ENCODE assay signal across 9 mouse cellular contexts in genomic region chr1:74884196-74885141, GRCm38 (mm10). TPM values are rescaled to one million over a fixed set of nuclear protein-coding genes. Genes with fewer than 3 reads are reported as not detected.
A peak's percentile ranks its signal among the peaks of the same experiment; 100 is the strongest.
DNase-seq lines count a peak whose midpoint lies in the region; ATAC-seq lines count a peak whose summit lies in the region.
"Had no signal": no experiment of that assay in that cellular context is flagged by ENCODE, and none has a peak within 500 bp of the region (broad histone marks: within the 10 kb centered on the region; RNA-seq: fewer than 3 reads in every experiment).

No protein-coding gene starts in this region.

- no peak overlapping the region; the same call in 1 of the 2 replicates for H3K9ac ChIP-seq in kidney, embryonic 14.5 days (ENCODE audit: low read depth, low read length)
- H3K9ac ChIP-seq in limb, embryonic 11.5 days (ENCODE audit: low read length): no peak overlapping the region
- H3K9ac ChIP-seq in neural tube, embryonic 13.5 days: no peak overlapping the region

- under 1% methylated on average over 57 of the region's 57 CpGs for WGBS in kidney, embryonic 14.5 days
- WGBS in forebrain, embryonic 10.5 days: under 1% methylated on average over 57 of the region's 57 CpGs
- WGBS in limb, embryonic 11.5 days: under 1% methylated on average over 57 of the region's 57 CpGs
- under 1% methylated on average over 57 of the region's 57 CpGs for WGBS in neural tube, embryonic 13.5 days

- peak overlapping the region; percentile 55 for H3K4me2 ChIP-seq in kidney, embryonic 14.5 days (replicated peaks; ENCODE audit: low read depth, low read length)
- peak overlapping the region; percentile 36 for H3K4me2 ChIP-seq in limb, embryonic 11.5 days (ENCODE audit: low read depth, severe bottlenecking)
- peak overlapping the region; percentile 43 for H3K4me2 ChIP-seq in neural tube, embryonic 13.5 days

- peaks cover 16% of the 10 kb centered on the region for H3K4me1 ChIP-seq in kidney, embryonic 14.5 days (ENCODE audit: control insufficient read depth, insufficient read depth, low read length)
- H3K4me1 ChIP-seq in forebrain, embryonic 10.5 days: peaks cover 37% of the 10 kb centered on the region
- H3K4me1 ChIP-seq in limb, embryonic 11.5 days (ENCODE audit: control insufficient read depth, insufficient read depth, low read length): peaks cover 16% of the 10 kb centered on the region
- H3K4me1 ChIP-seq in neural tube, embryonic 13.5 days (replicated peaks): peaks cover 34% of the 10 kb centered on the region

- H3K36me3 ChIP-seq in kidney, embryonic 14.5 days (ENCODE audit: control insufficient read depth, insufficient read depth, low read length): no peaks in the 10 kb centered on the region
- no peaks in the 10 kb centered on the region for H3K36me3 ChIP-seq in forebrain, embryonic 10.5 days (replicated peaks)
- no peaks in the 10 kb centered on the region for H3K36me3 ChIP-seq in limb, embryonic 11.5 days (ENCODE audit: control insufficient read depth, insufficient read depth, low read length)
- no peaks in the 10 kb centered on the region for H3K36me3 ChIP-seq in neural tube, embryonic 13.5 days
- H3K36me3 ChIP-seq: G1E had no signal

- intact Hi-C loops in left cerebral cortex, postnatal 36 days (cut with DNase I): no loop called here

- no peak overlapping the region for H3K27ac ChIP-seq in kidney, embryonic 14.5 days (ENCODE audit: low read depth, low read length)
- no peak overlapping the region for H3K27ac ChIP-seq in forebrain, embryonic 10.5 days
- no peak overlapping the region for H3K27ac ChIP-seq in limb, embryonic 11.5 days (replicated peaks; ENCODE audit: low read depth, low read length)
- H3K27ac ChIP-seq in neural tube, embryonic 13.5 days (replicated peaks): no peak overlapping the region

- H3K4me3 ChIP-seq in kidney, embryonic 14.5 days (ENCODE audit: low read length): peak overlapping the region; percentile 32
- H3K4me3 ChIP-seq in forebrain, embryonic 10.5 days: peak overlapping the region; percentile 36
- H3K4me3 ChIP-seq in limb, embryonic 11.5 days (ENCODE audit: low read depth, low read length): peak overlapping the region; percentile 21
- peak overlapping the region; percentile 8 for H3K4me3 ChIP-seq in neural tube, embryonic 13.5 days

- peaks cover 85% of the 10 kb centered on the region for H3K27me3 ChIP-seq in kidney, embryonic 14.5 days (ENCODE audit: control insufficient read depth, insufficient read depth, low read length)
- peaks cover 100% of the 10 kb centered on the region for H3K27me3 ChIP-seq in forebrain, embryonic 10.5 days (ENCODE audit: poor library complexity, severe bottlenecking)
- H3K27me3 ChIP-seq in limb, embryonic 11.5 days (ENCODE audit: control insufficient read depth, insufficient read depth, low read length): peaks cover 83% of the 10 kb centered on the region
- peaks cover 94% of the 10 kb centered on the region for H3K27me3 ChIP-seq in neural tube, embryonic 13.5 days

- no peak for DNase-seq in kidney, adult 11 months
- DNase-seq in forebrain, embryonic 10.5 days (ENCODE audit: extremely low spot score, low spot score): no peak
- peak; percentile 58 for DNase-seq in limb, embryonic 11.5 days (ENCODE audit: low spot score)
- no peak for DNase-seq in left cerebral cortex, postnatal 36 days (ENCODE audit: low spot score in 2 of 2)
- DNase-seq in adrenal gland, postnatal 10 days: no peak

- no peak for ATAC-seq in kidney, embryonic 14.5 days (ENCODE audit: low FRiP score, low TSS enrichment)
- ATAC-seq in limb, embryonic 11.5 days (ENCODE audit: insufficient number of reproducible peaks, low FRiP score, low TSS enrichment, low read depth): no peak
- no peak for ATAC-seq in neural tube, embryonic 13.5 days (ENCODE audit: low read depth)
- no peak for ATAC-seq in monocyte, adult 5-6 weeks (replicated peaks; ENCODE audit: insufficient number of reproducible peaks, low FRiP score, low TSS enrichment, poor library complexity, severe bottlenecking)

- no peaks in the 10 kb centered on the region for H3K9me3 ChIP-seq in kidney, embryonic 14.5 days (ENCODE audit: control insufficient read depth, low read length)
- H3K9me3 ChIP-seq in forebrain, embryonic 10.5 days: no peaks in the 10 kb centered on the region
- H3K9me3 ChIP-seq in limb, embryonic 11.5 days (ENCODE audit: control insufficient read depth, low read length): no peaks in the 10 kb centered on the region
- H3K9me3 ChIP-seq in neural tube, embryonic 13.5 days: no peaks in the 10 kb centered on the region
- H3K9me3 ChIP-seq: G1E had no signal

RNA-seq across cellular contexts. Expression of gene Fev, which starts 0.8 kb away (rescaled TPM):
- polyA plus RNA-seq in kidney, embryonic 14.5 days (2014; fragmentation: Nextera tagmentation; extraction: Ambion mirVana): 0.47 and 2.1 TPM in 2 replicates
- polyA plus RNA-seq in forebrain, embryonic 10.5 days (2016; fragmentation: Nextera tagmentation; extraction: Ambion mirVana): not detected in 2 replicates
- polyA plus RNA-seq in limb, embryonic 11.5 days (2014; fragmentation: Nextera tagmentation; extraction: Ambion mirVana): not detected in 2 replicates
- 0.26 TPM in 1 of 2 replicates, not detected in the other for polyA plus RNA-seq in neural tube, embryonic 13.5 days (2015; fragmentation: Nextera tagmentation; extraction: Ambion mirVana)
- total RNA-seq in monocyte, adult 5-6 weeks (2017): not detected in 3 replicates
- not detected for total RNA-seq in left cerebral cortex, postnatal 36 days (2021)
- under 1 TPM; 0.84 to 0.97 TPM for total RNA-seq in adrenal gland, postnatal 10 days (2021)
- polyA plus RNA-seq: G1E had no signal

RNA-seq across cellular contexts. Expression of gene Cryba2, which starts 8.5 kb away (rescaled TPM):
- not detected in 2 replicates for polyA plus RNA-seq in kidney, embryonic 14.5 days (2014; fragmentation: Nextera tagmentation; extraction: Ambion mirVana)
- polyA plus RNA-seq in forebrain, embryonic 10.5 days (2016; fragmentation: Nextera tagmentation; extraction: Ambion mirVana): not detected in 2 replicates
- not detected in 2 replicates for polyA plus RNA-seq in limb, embryonic 11.5 days (2014; fragmentation: Nextera tagmentation; extraction: Ambion mirVana)
- polyA plus RNA-seq in neural tube, embryonic 13.5 days (2015; fragmentation: Nextera tagmentation; extraction: Ambion mirVana): 0.85 TPM in 1 of 2 replicates, not detected in the other
- not detected in 3 replicates for total RNA-seq in monocyte, adult 5-6 weeks (2017)
- 1 to 10 TPM in 1 of 2 experiments, not detected in 1; 1.2 TPM for total RNA-seq in left cerebral cortex, postnatal 36 days (2021)
- 1 to 10 TPM in 1 of 2 experiments, under 1 TPM in 1; 0.51 to 1.1 TPM for total RNA-seq in adrenal gland, postnatal 10 days (2021)
- total RNA-seq: G1E had no signal
- polyA plus RNA-seq: G1E had no signal

RNA-seq across cellular contexts. Expression of gene Cdk5r2, which starts 29.7 kb away (rescaled TPM):
- 0.07 TPM in 1 of 2 replicates, not detected in the other for polyA plus RNA-seq in kidney, embryonic 14.5 days (2014; fragmentation: Nextera tagmentation; extraction: Ambion mirVana)
- polyA plus RNA-seq in forebrain, embryonic 10.5 days (2016; fragmentation: Nextera tagmentation; extraction: Ambion mirVana): 0.22 and 0.25 TPM in 2 replicates
- polyA plus RNA-seq in limb, embryonic 11.5 days (2014; fragmentation: Nextera tagmentation; extraction: Ambion mirVana): not detected in 2 replicates
- polyA plus RNA-seq in neural tube, embryonic 13.5 days (2015; fragmentation: Nextera tagmentation; extraction: Ambion mirVana): 7.8 and 9.0 TPM in 2 replicates
- not detected in 3 replicates for total RNA-seq in monocyte, adult 5-6 weeks (2017)
- total RNA-seq in left cerebral cortex, postnatal 36 days (2021): 100 to 1,000 TPM; 384 to 481 TPM
- total RNA-seq in adrenal gland, postnatal 10 days (2021): 1 to 10 TPM; 4.8 to 6.6 TPM
- total RNA-seq: G1E had no signal
- polyA plus RNA-seq: G1E had no signal

RNA-seq across cellular contexts. Expression of gene Cfap65, which starts 50.9 kb away (rescaled TPM):
- not detected in 2 replicates for polyA plus RNA-seq in kidney, embryonic 14.5 days (2014; fragmentation: Nextera tagmentation; extraction: Ambion mirVana)
- 0.04 and 0.25 TPM in 2 replicates for polyA plus RNA-seq in forebrain, embryonic 10.5 days (2016; fragmentation: Nextera tagmentation; extraction: Ambion mirVana)
- not detected in 2 replicates for polyA plus RNA-seq in limb, embryonic 11.5 days (2014; fragmentation: Nextera tagmentation; extraction: Ambion mirVana)
- 0.04 and 0.14 TPM in 2 replicates for polyA plus RNA-seq in neural tube, embryonic 13.5 days (2015; fragmentation: Nextera tagmentation; extraction: Ambion mirVana)
- not detected in 3 replicates for total RNA-seq in monocyte, adult 5-6 weeks (2017)
- total RNA-seq in left cerebral cortex, postnatal 36 days (2021): 1 to 10 TPM; 1.7 to 2.6 TPM
- total RNA-seq in adrenal gland, postnatal 10 days (2021): not detected
- polyA plus RNA-seq: G1E had no signal
